Mouse (Mus musculus): ENCODE measurements around the gene Cdhr1. TPM values are rescaled to one million over a fixed set of nuclear protein-coding genes. Genes with fewer than 3 reads are reported as not detected.

The Cdhr1 gene
- polyA plus RNA-seq, 1 experiment = 3.0 TPM

GRCm38 (mm10) chr14:37111371-37111770 lies 13.2 kb upstream of the Cdhr1 start:
- DNase-seq (ENCODE audit: low read depth) = no peak
- TF ChIP-seq CTCF (IDR thresholded peaks at IDR 0.05; ENCODE audit: borderline replicate concordance, extremely low read depth, insufficient read depth, insufficient read length) (no peak), POLR2A (IDR thresholded peaks at IDR 0.05; ENCODE audit: borderline replicate concordance, extremely low read depth, insufficient read depth, insufficient read length, poor library complexity, severe bottlenecking) (no peak)

- TF ChIP-seq CTCF (IDR thresholded peaks at IDR 0.05; ENCODE audit: borderline replicate concordance, extremely low read depth, insufficient read depth, insufficient read length) (no peak), POLR2A (IDR thresholded peaks at IDR 0.05; ENCODE audit: borderline replicate concordance, extremely low read depth, insufficient read depth, insufficient read length, poor library complexity, severe bottlenecking) (no peak)
- no peak for DNase-seq (ENCODE audit: low read depth)
Measured at GRCm38 (mm10) chr14:37110456-37110855, 12.3 kb upstream of the Cdhr1 start.

- no peak for TF ChIP-seq POLR2A (IDR thresholded peaks at IDR 0.05; ENCODE audit: borderline replicate concordance, extremely low read depth, insufficient read depth, insufficient read length, poor library complexity, severe bottlenecking)
Measured at GRCm38 (mm10) chr14:37109975-37110374, 11.8 kb upstream of the Cdhr1 start.

GRCm38 (mm10) chr14:37109460-37109859 lies 11.3 kb upstream of the Cdhr1 start:
- TF ChIP-seq CTCF (IDR thresholded peaks at IDR 0.05; ENCODE audit: borderline replicate concordance, extremely low read depth, insufficient read depth, insufficient read length) (no peak), POLR2A (IDR thresholded peaks at IDR 0.05; ENCODE audit: borderline replicate concordance, extremely low read depth, insufficient read depth, insufficient read length, poor library complexity, severe bottlenecking) (no peak)
- DNase-seq (ENCODE audit: low read depth) = no peak

More at GRCm38 (mm10) chr14:37109975-37110374, 11.8 kb upstream of the Cdhr1 start:
- DNase-seq (ENCODE audit: low read depth) = no peak

GRCm38 (mm10) chr14:37105846-37106245 lies 7.7 kb upstream of the Cdhr1 start:
- DNase-seq (ENCODE audit: low read depth) = peak; percentile 8
- TF ChIP-seq POLR2A (IDR thresholded peaks at IDR 0.05; ENCODE audit: borderline replicate concordance, extremely low read depth, insufficient read depth, insufficient read length, poor library complexity, severe bottlenecking) = no peak
- TF ChIP-seq CTCF (IDR thresholded peaks at IDR 0.05; ENCODE audit: borderline replicate concordance, extremely low read depth, insufficient read depth, insufficient read length) = no peak

- TF ChIP-seq CTCF (IDR thresholded peaks at IDR 0.05; ENCODE audit: borderline replicate concordance, extremely low read depth, insufficient read depth, insufficient read length) (no peak), POLR2A (IDR thresholded peaks at IDR 0.05; ENCODE audit: borderline replicate concordance, extremely low read depth, insufficient read depth, insufficient read length, poor library complexity, severe bottlenecking) (no peak)
- peak; percentile 35 for DNase-seq (ENCODE audit: low read depth)
Measured at GRCm38 (mm10) chr14:37104747-37105146, 6.6 kb upstream of the Cdhr1 start.

GRCm38 (mm10) chr14:37102484-37102883 lies 4.3 kb upstream of the Cdhr1 start:
- no peak for TF ChIP-seq CTCF (IDR thresholded peaks at IDR 0.05; ENCODE audit: borderline replicate concordance, extremely low read depth, insufficient read depth, insufficient read length)
- no peak for TF ChIP-seq POLR2A (IDR thresholded peaks at IDR 0.05; ENCODE audit: borderline replicate concordance, extremely low read depth, insufficient read depth, insufficient read length, poor library complexity, severe bottlenecking)
- DNase-seq (ENCODE audit: low read depth) = no peak

GRCm38 (mm10) chr14:37101531-37101930 lies 3.4 kb upstream of the Cdhr1 start:
- TF ChIP-seq POLR2A (IDR thresholded peaks at IDR 0.05; ENCODE audit: borderline replicate concordance, extremely low read depth, insufficient read depth, insufficient read length, poor library complexity, severe bottlenecking) = no peak
- no peak for TF ChIP-seq CTCF (IDR thresholded peaks at IDR 0.05; ENCODE audit: borderline replicate concordance, extremely low read depth, insufficient read depth, insufficient read length)
- DNase-seq (ENCODE audit: low read depth) = no peak

- no peak for DNase-seq (ENCODE audit: low read depth)
- no peak for TF ChIP-seq CTCF (IDR thresholded peaks at IDR 0.05; ENCODE audit: borderline replicate concordance, extremely low read depth, insufficient read depth, insufficient read length)
- TF ChIP-seq POLR2A (IDR thresholded peaks at IDR 0.05; ENCODE audit: borderline replicate concordance, extremely low read depth, insufficient read depth, insufficient read length, poor library complexity, severe bottlenecking) = no peak
Measured at GRCm38 (mm10) chr14:37095556-37095955, 2.6 kb downstream of the Cdhr1 start.

- no peak for TF ChIP-seq CTCF (IDR thresholded peaks at IDR 0.05; ENCODE audit: borderline replicate concordance, extremely low read depth, insufficient read depth, insufficient read length)
- no peak for TF ChIP-seq POLR2A (IDR thresholded peaks at IDR 0.05; ENCODE audit: borderline replicate concordance, extremely low read depth, insufficient read depth, insufficient read length, poor library complexity, severe bottlenecking)
- DNase-seq (ENCODE audit: low read depth) = peak; percentile 24
Measured at GRCm38 (mm10) chr14:37094436-37094835, 3.7 kb downstream of the Cdhr1 start.

GRCm38 (mm10) chr14:37083755-37084154 lies 14.4 kb downstream of the Cdhr1 start:
- TF ChIP-seq CTCF (IDR thresholded peaks at IDR 0.05; ENCODE audit: borderline replicate concordance, extremely low read depth, insufficient read depth, insufficient read length) = no peak
- TF ChIP-seq POLR2A (IDR thresholded peaks at IDR 0.05; ENCODE audit: borderline replicate concordance, extremely low read depth, insufficient read depth, insufficient read length, poor library complexity, severe bottlenecking) = no peak
- DNase-seq (ENCODE audit: low read depth) = peak; percentile 9

- TF ChIP-seq POLR2A (IDR thresholded peaks at IDR 0.05; ENCODE audit: borderline replicate concordance, extremely low read depth, insufficient read depth, insufficient read length, poor library complexity, severe bottlenecking) (no peak), CTCF (IDR thresholded peaks at IDR 0.05; ENCODE audit: borderline replicate concordance, extremely low read depth, insufficient read depth, insufficient read length) (no peak)
- DNase-seq (ENCODE audit: low read depth) = no peak
Measured at GRCm38 (mm10) chr14:37080724-37081123, 17.4 kb downstream of the Cdhr1 start.

Measured in brain, embryonic 14.5 days (tissue).